Mouse (Mus musculus) right cerebral cortex, postnatal 36 days (tissue): ENCODE measurements around the gene Tmub1.

Experiments used
- DNase-seq, 2 experiments: peaks; one replicate each; pipeline ENCODE4 v3.0.0; 2022; ENCODE audit warnings: low spot score in 2 of 2, mixed read lengths in 1 of 2

Gene Tmub1

GRCm38 (mm10) chr5:24447624-24448298, at the start of gene Tmub1:
TSS of gene Tmub1 (minus strand) at chr5:24447854.
- peak; percentile 79 to 86 for DNase-seq

GRCm38 (mm10) chr5:24496756-24497155, 49.1 kb upstream of the Tmub1 start:
- DNase-seq = no peak

- DNase-seq = no peak
Observed at GRCm38 (mm10) chr5:24495019-24495418, 47.4 kb upstream of the Tmub1 start.

- no peak for DNase-seq
Observed at GRCm38 (mm10) chr5:24492546-24493285, 45.1 kb upstream of the Tmub1 start.

GRCm38 (mm10) chr5:24490413-24490920, 42.8 kb upstream of the Tmub1 start:
- DNase-seq = no peak

GRCm38 (mm10) chr5:24486738-24487137, 39.1 kb upstream of the Tmub1 start:
- no peak for DNase-seq

GRCm38 (mm10) chr5:24486097-24486496, 38.4 kb upstream of the Tmub1 start:
- peak; percentile 79 to 84 for DNase-seq

- DNase-seq = no peak
Observed at GRCm38 (mm10) chr5:24484963-24485362, 37.3 kb upstream of the Tmub1 start.

GRCm38 (mm10) chr5:24483326-24483725, 35.7 kb upstream of the Tmub1 start:
- peak; percentile 51 to 53 for DNase-seq

GRCm38 (mm10) chr5:24482247-24483079, 34.8 kb upstream of the Tmub1 start:
- DNase-seq = no peak

- DNase-seq = no peak
Observed at GRCm38 (mm10) chr5:24481647-24482046, 34.0 kb upstream of the Tmub1 start.

- DNase-seq = no peak
Observed at GRCm38 (mm10) chr5:24477909-24478308, 30.3 kb upstream of the Tmub1 start.

GRCm38 (mm10) chr5:24475476-24476241, 28.0 kb upstream of the Tmub1 start:
- no peak for DNase-seq

GRCm38 (mm10) chr5:24474723-24475261, 27.1 kb upstream of the Tmub1 start:
- DNase-seq = peak; percentile 65 to 68

GRCm38 (mm10) chr5:24474025-24474722, 26.5 kb upstream of the Tmub1 start:
- no peak for DNase-seq

- DNase-seq = no peak
Observed at GRCm38 (mm10) chr5:24472884-24473619, 25.4 kb upstream of the Tmub1 start.

- DNase-seq = no peak
Observed at GRCm38 (mm10) chr5:24470600-24470999, 22.9 kb upstream of the Tmub1 start.

GRCm38 (mm10) chr5:24466762-24467161, 19.1 kb upstream of the Tmub1 start:
- DNase-seq = no peak

- no peak for DNase-seq
Observed at GRCm38 (mm10) chr5:24455613-24456012, 8.0 kb upstream of the Tmub1 start.

- DNase-seq = no peak
Observed at GRCm38 (mm10) chr5:24455076-24455475, 7.4 kb upstream of the Tmub1 start.
